Comparison of ENCODE assay signal across 8 mouse cellular contexts in the genomic region with DNA sequence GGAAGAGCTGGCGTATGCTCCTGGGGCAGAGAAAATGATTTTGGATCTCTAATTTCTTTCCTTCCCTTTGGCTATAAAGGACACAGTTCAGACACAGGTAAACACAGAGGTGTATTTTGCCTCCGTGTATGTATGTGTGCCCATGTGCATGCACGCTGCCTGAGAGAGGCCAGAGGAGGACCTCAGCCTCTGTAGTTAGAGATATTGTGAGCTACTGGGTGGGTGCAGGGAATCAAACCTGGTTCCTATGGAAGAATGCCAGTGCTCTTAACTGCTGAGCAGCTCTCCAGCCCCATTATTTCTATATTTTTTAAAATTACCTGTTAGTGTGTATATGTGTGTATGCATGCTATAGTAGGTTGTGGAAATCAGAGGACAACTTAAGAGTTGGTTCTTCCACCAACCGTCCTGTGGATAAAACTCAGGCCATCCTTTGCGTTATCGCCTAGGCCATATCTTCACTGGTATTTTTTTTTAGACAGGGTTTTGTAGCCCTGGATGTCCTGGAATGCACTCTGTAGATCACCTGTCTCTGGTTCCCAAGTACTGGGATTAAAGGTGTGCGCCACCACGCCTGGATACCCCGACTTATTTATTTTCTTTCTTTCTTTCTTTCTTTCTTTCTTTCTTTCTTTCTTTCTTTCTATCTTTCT. TPM values are rescaled to one million over a fixed set of nuclear protein-coding genes. Genes with fewer than 3 reads are reported as not detected.
DNase-seq lines count a peak whose midpoint lies in the region; TF ChIP-seq lines count a peak whose summit lies in the region.

No protein-coding gene starts in this region.

- no peaks in the 10 kb centered on the region for H3K9me3 ChIP-seq in ES-E14 (ENCODE audit: control insufficient read depth, insufficient read depth, low read depth, low read length)
- no peaks in the 10 kb centered on the region for H3K9me3 ChIP-seq in hindbrain, embryonic 10.5 days

- peaks cover 1% of the 10 kb centered on the region; the same call in 1 of the 2 replicates for H3K4me1 ChIP-seq in heart, adult 2 months (ENCODE audit: control insufficient read depth, insufficient read depth, low read length)
- H3K4me1 ChIP-seq in ES-E14 (ENCODE audit: control insufficient read depth in 2 of 2, insufficient read depth in 2 of 2, low read length in 2 of 2, poor library complexity in 1 of 2): peaks cover 5 to 14% of the 10 kb centered on the region in 2 experiments; a peak in 3 of 4 replicates
- H3K4me1 ChIP-seq in hindbrain, embryonic 10.5 days (replicated peaks): peaks cover 19% of the 10 kb centered on the region

- no peak for TF ChIP-seq EP300 in heart, adult 2 months (IDR thresholded peaks at IDR 0.05; ENCODE audit: insufficient read depth, low read depth, low read length)

- TF ChIP-seq POLR2A in heart, adult 2 months (IDR thresholded peaks at IDR 0.05; ENCODE audit: insufficient read depth, low read depth, low read length): no peak

- no peak overlapping the region; the same call in 1 of the 2 replicates for H3K27ac ChIP-seq in heart, adult 2 months
- H3K27ac ChIP-seq in ES-E14 (ENCODE audit: insufficient read depth, low read depth, low read length, poor library complexity, severe bottlenecking) (peak overlapping the region; percentile 99; the same call in 1 of the 2 replicates), macrophage (peak overlapping the region; percentile 22; the same call in 1 of the 2 replicates)
- H3K27ac ChIP-seq in hindbrain, embryonic 10.5 days: no peak overlapping the region

- TF ChIP-seq CTCF in heart, adult 2 months (IDR thresholded peaks at IDR 0.05): no peak

- no peaks in the 10 kb centered on the region for H3K36me3 ChIP-seq in heart, adult 2 months (ENCODE audit: control insufficient read depth, insufficient read depth, low read length)
- H3K36me3 ChIP-seq in ES-E14 (ENCODE audit: control insufficient read depth, insufficient read depth, low read length, poor library complexity, severe bottlenecking) (peaks cover 23% of the 10 kb centered on the region), macrophage (ENCODE audit: inconsistent target) (no peaks in the 10 kb centered on the region)
- peaks cover 38% of the 10 kb centered on the region for H3K36me3 ChIP-seq in hindbrain, embryonic 10.5 days

- peak overlapping the region; percentile 99; the same call in 1 of the 2 replicates for H3K4me3 ChIP-seq in heart, adult 2 months
- H3K4me3 ChIP-seq in ES-E14 (ENCODE audit: insufficient read depth in 1 of 2, low read depth in 1 of 2, low read length in 2 of 2, poor library complexity in 1 of 2, severe bottlenecking in 1 of 2): peak overlapping the region; percentile 98 to 99
- peak overlapping the region; percentile 98 for H3K4me3 ChIP-seq in hindbrain, embryonic 10.5 days
- H3K4me3 ChIP-seq in macrophage (ENCODE audit: inconsistent target): peak overlapping the region; percentile 54

- H3K9ac ChIP-seq in heart, adult 2 months (ENCODE audit: low read depth, low read length): no peak overlapping the region
- peak overlapping the region; percentile 100 for H3K9ac ChIP-seq in ES-E14 (ENCODE audit: insufficient read depth, low read depth, low read length, poor library complexity, severe bottlenecking)

- in situ Hi-C loops in ES-E14 (cut with MboI; ENCODE audit: low sequenced_read_pairs in 2 of 2, unreplicated experiment in 2 of 2): no loop called here

- peaks cover 1% of the 10 kb centered on the region; the same call in 1 of the 2 replicates for H3K79me2 ChIP-seq in heart, adult 2 months (replicated peaks; ENCODE audit: control insufficient read depth, insufficient read depth, low read length)
- peaks cover 45% of the 10 kb centered on the region for H3K79me2 ChIP-seq in macrophage (ENCODE audit: inconsistent target)

- H3K27me3 ChIP-seq in heart, adult 2 months (ENCODE audit: control insufficient read depth, insufficient read depth, low read length): no peaks in the 10 kb centered on the region
- peaks cover 8% of the 10 kb centered on the region; the same call in 1 of the 2 replicates for H3K27me3 ChIP-seq in hindbrain, embryonic 10.5 days (ENCODE audit: insufficient read depth, poor library complexity, severe bottlenecking)

- 80% methylated on average over 9 of the region's 9 CpGs for WGBS in heart, adult 2 months
- 77% methylated on average over 9 of the region's 9 CpGs for WGBS in hindbrain, embryonic 10.5 days
- 71% methylated on average over 9 of the region's 9 CpGs for WGBS in macrophage (ENCODE audit: missing documents)

- no peak for DNase-seq in heart, adult 2 months
- DNase-seq in heart, postnatal 36 days: no peak
- DNase-seq in ES-E14 (ENCODE audit: low read depth, low spot score): no peak
- DNase-seq in hindbrain, embryonic 10.5 days (ENCODE audit: low spot score): no peak
- DNase-seq in B cell, adult 2 months: no peak
- DNase-seq in cerebellum, postnatal 10 days: no peak
- DNase-seq in spleen, postnatal 36 days (ENCODE audit: low spot score in 2 of 2): no peak

- intact Hi-C loops in heart, adult 2 months (cut with DNase I): loop anchor here (5.0 kb wide), 2 partner anchors 91 to 276 kb away; a partner anchor contains a TSS
- intact Hi-C loops in heart, postnatal 36 days (cut with DNase I): loop anchor here (5.0 kb wide), 1 partner anchor 86 kb away; no protein-coding TSS in a partner anchor

TF ChIP-seq in ES-E14, 5 proteins besides CTCF, POLR2A, EP300 and RAD21:
- TF ChIP-seq HCFC1 (IDR thresholded peaks at IDR 0.05; ENCODE audit: borderline replicate concordance, insufficient read depth, low read length): no peak
- TF ChIP-seq MAFK (IDR thresholded peaks at IDR 0.05; ENCODE audit: insufficient read depth, low read depth, low read length): no peak
- TF ChIP-seq ZNF384 (IDR thresholded peaks at IDR 0.05; ENCODE audit: low read depth, low read length): no peak
- no peak for TF ChIP-seq CHD2 (IDR thresholded peaks at IDR 0.05; ENCODE audit: low read depth, low read length)
- TF ChIP-seq ZC3H11A (IDR thresholded peaks at IDR 0.05; ENCODE audit: borderline replicate concordance, low read depth, low read length): no peak

RNA-seq across cellular contexts. Expression of a gene that starts 1.4 kb away (rescaled TPM):
- total RNA-seq in heart, adult 2 months (2021): 1 to 10 TPM; 8.2 to 8.6 TPM
- 1.5 and 3.3 TPM in 2 replicates for polyA plus RNA-seq in heart, adult 2 months (2012; rRNA removed)
- total RNA-seq in heart, postnatal 36 days (2021): 10 to 100 TPM in 1 of 2 experiments, 1 to 10 TPM in 1; 7.9 to 11.0 TPM
- 215 and 247 TPM in 2 replicates for total RNA-seq in ES-E14 (2012; rRNA removed)
- 64.8 and 87.8 TPM in 2 replicates for polyA plus RNA-seq in hindbrain, embryonic 10.5 days (2016; fragmentation: Nextera tagmentation; extraction: Ambion mirVana)
- 10 to 100 TPM in 12 of 26 experiments, 1 to 10 TPM in 14; 2.4 to 21.7 (median 9.3) TPM for total RNA-seq in macrophage (2018; cell fraction: chromatin; rRNA removed)
- total RNA-seq in macrophage (2018; cell fraction: cytosol; rRNA removed): 10 to 100 TPM in 7 of 26 experiments, 1 to 10 TPM in 19; 3.0 to 13.0 (median 7.8) TPM
- 10 to 100 TPM in 11 of 26 experiments, 1 to 10 TPM in 15; 3.3 to 38.5 (median 8.2) TPM for total RNA-seq in macrophage (2018; cell fraction: nucleus; rRNA removed)
- 7.4 to 22.5 TPM (median 14.2 TPM) in 3 replicates for polyA plus RNA-seq in macrophage (2018)

RNA-seq across cellular contexts. Expression of a gene that starts 55.5 kb away (rescaled TPM):
- total RNA-seq in heart, adult 2 months (2021): not detected
- not detected in 2 replicates for polyA plus RNA-seq in heart, adult 2 months (2012; rRNA removed)
- total RNA-seq in heart, postnatal 36 days (2021): not detected
- total RNA-seq in ES-E14 (2012; rRNA removed): not detected in 2 replicates
- polyA plus RNA-seq in hindbrain, embryonic 10.5 days (2016; fragmentation: Nextera tagmentation; extraction: Ambion mirVana): not detected in 2 replicates
- total RNA-seq in macrophage (2018; cell fraction: chromatin; rRNA removed): not detected
- not detected for total RNA-seq in macrophage (2018; cell fraction: cytosol; rRNA removed)
- total RNA-seq in macrophage (2018; cell fraction: nucleus; rRNA removed): not detected
- not detected in 3 replicates for polyA plus RNA-seq in macrophage (2018)

Comparison
In these comparisons a context has a peak if more than half of its experiments do, and no peak if none do; other contexts are left out.
1. H3K27ac ChIP-seq: peak in ES-E14 (single experiment) and macrophage (single experiment); none in heart, adult 2 months (single experiment) and hindbrain, embryonic 10.5 days (single experiment).
2. RNA of a gene that starts 1.4 kb away (total RNA-seq): 215 to 247 TPM in ES-E14; 7.9 to 11.0 TPM in heart, postnatal 36 days and 8.2 to 8.6 TPM in heart, adult 2 months; every median in the first group is over 10 times any median in the second.
3. Peak in every context shown above with its lines, with median percentiles within 50 percentile points of each other: H3K4me3 ChIP-seq.